Mouse (Mus musculus) midbrain, embryonic 16.5 days (tissue): ENCODE measurements around the gene Capn7. TPM values are rescaled to one million over a fixed set of nuclear protein-coding genes. Genes with fewer than 3 reads are reported as not detected.

Source experiments
- ATAC-seq: fragments of 200-750 bp; cut with Nextera tagmentation; 2 replicates; pipeline ENCODE4 v1.8.0; 2017; ENCODE audit warnings: moderate TSS enrichment
- H3K27ac ChIP-seq: fragments of 300-500 bp; sonication (generic); 2 replicates; pipeline ENCODE4 v1.5.1; 2014; ENCODE audit warnings: mild to moderate bottlenecking, low read length, mixed read lengths
- H3K27me3 ChIP-seq: fragments of 300-500 bp; sonication (generic); 2 replicates; pipeline ENCODE4 v1.6.1; 2014; ENCODE audit warnings: low read depth, low read length, mixed read lengths; ENCODE audit not compliant: control insufficient read depth, insufficient read depth
- H3K36me3 ChIP-seq: fragments of 300-500 bp; sonication (generic); 2 replicates; pipeline ENCODE4 v1.6.1; 2014; ENCODE audit warnings: mild to moderate bottlenecking, low read length, moderate library complexity, mixed read lengths; ENCODE audit not compliant: control insufficient read depth, insufficient read depth
- H3K4me1 ChIP-seq: fragments of 300-500 bp; sonication (generic); 2 replicates; pipeline ENCODE4 v1.6.1; 2014; ENCODE audit warnings: mild to moderate bottlenecking, low read length, mixed read lengths; ENCODE audit not compliant: control insufficient read depth, insufficient read depth
- H3K4me2 ChIP-seq: fragments of 300-500 bp; sonication (generic); 2 replicates; pipeline ENCODE4 v1.6.1; 2014; ENCODE audit warnings: mild to moderate bottlenecking, low read length, mixed read lengths
- H3K4me3 ChIP-seq: fragments of 300-500 bp; sonication (generic); 2 replicates; pipeline ENCODE4 v1.5.1; 2014; ENCODE audit warnings: low read depth, mild to moderate bottlenecking, low read length, moderate library complexity, mixed read lengths
- H3K9ac ChIP-seq: fragments of 300-500 bp; sonication (generic); 2 replicates; pipeline ENCODE4 v1.6.1; 2014; ENCODE audit warnings: low read depth, low read length, mixed read lengths
- H3K9me3 ChIP-seq: fragments of 300-500 bp; sonication (generic); replicated peaks from 2 replicates; pipeline ENCODE4 v1.6.1; 2014; ENCODE audit warnings: mild to moderate bottlenecking, low read length, mixed read lengths; ENCODE audit not compliant: control insufficient read depth, poor library complexity, severe bottlenecking
- WGBS: fragments of 180-500 bp; shearing (Covaris S2); extraction: QIAGEN DNeasy Blood & Tissue Kit; methylation state at CpG from one replicate; pipeline ENCODE4 v1.1.7; 2014; 5-methylcytosine and 5-hydroxymethylcytosine counted together
- polyA plus RNA-seq: library from polyadenylated mRNA; unstranded; fragments of >200 nt; fragmentation: Nextera tagmentation; extraction: Ambion mirVana; gene quantifications from 2 replicates; pipeline ENCODE4 v1.2.1, GENCODE M21; 2015

Capn7 gene
- 88.8 and 94.5 TPM in 2 replicates for polyA plus RNA-seq

GRCm38 (mm10) chr14:31336369-31337155 lies at the start of gene Capn7:
Gene Capn7 (plus strand): TSS chr14:31336638.
- Histone ChIP-seq H3K4me1 (peaks cover 22% of the 10 kb centered on the region), H3K9me3 (no peaks in the 10 kb centered on the region), H3K9ac (peak within 1 kb of the TSS; percentile 95), H3K4me2 (peak within 1 kb of the TSS; percentile 82), H3K36me3 (0 out of 2 replicates have a peak, but pooled peaks cover 3% of the 10 kb centered on the region), H3K4me3 (peak within 1 kb of the TSS; percentile 94), H3K27ac (peak within 1 kb of the TSS; percentile 94), H3K27me3 (no peaks in the 10 kb centered on the region)
- under 1% methylated on average over 77 of the region's 78 CpGs for WGBS
- ATAC-seq, result peak; percentile 98

DNA sequence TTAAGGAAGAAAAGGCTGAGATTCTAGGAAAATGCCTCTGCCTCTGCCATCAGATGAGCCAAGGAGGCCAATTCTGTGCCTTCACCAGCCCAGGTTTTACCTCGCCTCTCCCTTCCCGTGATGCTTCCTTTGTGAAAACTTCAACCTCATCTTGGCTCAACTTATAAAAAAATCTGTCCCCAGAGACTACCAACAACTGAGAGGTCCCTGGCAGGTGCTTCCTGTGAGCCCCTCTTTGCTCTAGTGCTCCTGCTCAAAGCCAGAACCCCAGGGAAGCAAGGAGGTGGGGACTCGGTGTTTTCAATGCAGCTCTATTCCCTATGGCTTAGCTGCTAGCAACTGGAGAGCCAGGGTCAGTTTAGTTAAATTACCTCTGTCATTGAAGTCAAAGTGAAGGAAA lies 23.2 kb upstream of the Capn7 start:
- no peak overlapping the region for H3K4me2 ChIP-seq
- H3K9me3 ChIP-seq, result no peaks in the 10 kb centered on the region
- H3K36me3 ChIP-seq, result no peaks in the 10 kb centered on the region
- WGBS, result 37% methylated on average over 3 of the region's 3 CpGs
- H3K9ac ChIP-seq, result no peak overlapping the region
- H3K4me3 ChIP-seq, result no peak overlapping the region
- no peaks in the 10 kb centered on the region for H3K27me3 ChIP-seq
- H3K4me1 ChIP-seq, result no peaks in the 10 kb centered on the region
- H3K27ac ChIP-seq, result no peak overlapping the region
- ATAC-seq, result no peak

DNA sequence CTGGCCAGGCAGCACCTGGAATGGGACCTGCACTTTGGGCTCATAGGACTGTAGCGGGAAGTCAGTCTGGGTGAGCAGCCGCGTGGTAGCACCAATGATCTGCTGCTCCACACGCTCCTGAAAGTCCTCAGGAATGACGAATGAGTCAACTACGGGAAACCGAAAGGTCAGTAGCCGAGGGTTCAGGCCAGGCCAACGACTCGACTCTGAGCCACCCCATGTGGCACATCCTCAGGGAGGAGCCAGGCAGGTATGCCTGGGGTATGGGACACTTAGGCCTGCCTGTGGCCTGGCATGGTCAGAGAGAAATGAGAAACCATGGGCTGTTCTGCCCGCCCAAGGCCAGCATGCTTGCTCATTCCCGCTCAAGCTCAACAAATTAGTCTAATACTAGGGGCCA lies 19.8 kb upstream of the Capn7 start:
- Histone ChIP-seq H3K9me3 (no peaks in the 10 kb centered on the region), H3K4me3 (no peak overlapping the region), H3K36me3 (no peaks in the 10 kb centered on the region), H3K9ac (no peak overlapping the region), H3K4me2 (no peak overlapping the region), H3K27ac (no peak overlapping the region), H3K27me3 (no peaks in the 10 kb centered on the region), H3K4me1 (no peaks in the 10 kb centered on the region)
- 89% methylated on average over 12 of the region's 12 CpGs for WGBS
- no peak for ATAC-seq

DNA sequence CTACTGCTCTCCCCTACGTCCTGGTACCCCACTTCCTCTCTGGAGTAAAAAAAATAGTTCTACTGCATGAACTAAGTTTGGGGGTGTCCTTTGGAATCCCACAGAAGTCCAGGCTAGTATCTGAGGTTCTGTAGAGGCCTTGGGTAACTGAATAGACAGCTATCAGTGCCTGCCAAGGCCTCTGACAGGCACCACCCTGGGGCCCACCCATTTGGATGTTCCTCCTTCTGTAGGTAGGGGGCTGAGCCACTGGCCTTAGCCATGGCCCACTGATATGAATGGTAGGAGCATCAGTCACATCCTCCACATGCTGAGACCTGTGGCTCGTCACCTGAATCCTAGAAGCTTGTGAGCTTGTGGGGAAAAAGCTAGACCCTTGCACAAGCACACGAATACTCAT lies 18.7 kb upstream of the Capn7 start:
- WGBS, result 87% methylated on average over 3 of the region's 3 CpGs
- no peaks in the 10 kb centered on the region for H3K4me1 ChIP-seq
- no peak for ATAC-seq

GRCm38 (mm10) chr14:31319546-31319945 lies 16.9 kb upstream of the Capn7 start:
- H3K4me3 ChIP-seq, result no peak overlapping the region
- no peaks in the 10 kb centered on the region for H3K36me3 ChIP-seq
- H3K4me2 ChIP-seq, result no peak overlapping the region
- H3K27me3 ChIP-seq, result no peaks in the 10 kb centered on the region
- 83% methylated on average over 10 of the region's 10 CpGs for WGBS
- no peak overlapping the region for H3K9ac ChIP-seq
- ATAC-seq, result no peak
- no peak overlapping the region for H3K27ac ChIP-seq
- H3K4me1 ChIP-seq, result 0 out of 2 replicates have a peak, but pooled peaks cover 2% of the 10 kb centered on the region
- H3K9me3 ChIP-seq, result no peaks in the 10 kb centered on the region

More for the DNA sequence above, 18.7 kb upstream of the Capn7 start:
- H3K4me2 ChIP-seq, result no peak overlapping the region
- no peaks in the 10 kb centered on the region for H3K36me3 ChIP-seq
- H3K27ac ChIP-seq, result no peak overlapping the region
- H3K27me3 ChIP-seq, result no peaks in the 10 kb centered on the region
- H3K4me3 ChIP-seq, result no peak overlapping the region
- H3K9me3 ChIP-seq, result no peaks in the 10 kb centered on the region
- H3K9ac ChIP-seq, result no peak overlapping the region

- ATAC-seq, result no peak
- H3K27me3 ChIP-seq, result no peaks in the 10 kb centered on the region
- 85% methylated on average over 11 of the region's 11 CpGs for WGBS
Observed at GRCm38 (mm10) chr14:31321181-31321580, 15.3 kb upstream of the Capn7 start.

DNA sequence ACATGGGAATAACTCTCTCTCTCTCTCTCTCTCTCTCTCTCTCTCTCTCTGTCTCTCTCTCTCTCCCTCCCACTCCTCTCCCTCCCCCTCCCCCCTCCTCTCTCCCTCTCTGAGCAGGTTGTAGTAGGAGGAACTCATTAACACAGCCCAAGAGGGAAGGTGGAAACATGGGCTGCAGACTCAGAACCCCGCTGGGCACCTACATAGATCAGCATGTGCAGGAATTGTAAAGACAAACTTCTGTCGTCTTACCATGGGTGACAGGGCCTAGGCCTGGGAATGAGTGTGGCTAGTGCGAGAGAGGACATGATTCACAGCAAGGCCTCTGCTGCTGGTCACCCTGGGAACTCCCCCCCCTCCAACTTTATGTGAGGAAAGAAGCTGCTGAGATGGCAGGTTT lies 14.2 kb upstream of the Capn7 start:
- no peak for ATAC-seq
- H3K4me2 ChIP-seq, result no peak overlapping the region
- no peak overlapping the region for H3K9ac ChIP-seq
- H3K4me3 ChIP-seq, result no peak overlapping the region
- 93% methylated on average over 3 of the region's 3 CpGs for WGBS
- H3K4me1 ChIP-seq, result 0 out of 2 replicates have a peak, but pooled peaks cover 2% of the 10 kb centered on the region
- H3K36me3 ChIP-seq, result no peaks in the 10 kb centered on the region
- H3K9me3 ChIP-seq, result no peaks in the 10 kb centered on the region
- no peaks in the 10 kb centered on the region for H3K27me3 ChIP-seq
- no peak overlapping the region for H3K27ac ChIP-seq

More at GRCm38 (mm10) chr14:31321181-31321580, 15.3 kb upstream of the Capn7 start:
- no peak overlapping the region for H3K27ac ChIP-seq
- H3K36me3 ChIP-seq, result no peaks in the 10 kb centered on the region
- 0 out of 2 replicates have a peak, but pooled peaks cover 2% of the 10 kb centered on the region for H3K4me1 ChIP-seq
- no peak overlapping the region for H3K4me2 ChIP-seq
- no peaks in the 10 kb centered on the region for H3K9me3 ChIP-seq
- no peak overlapping the region for H3K4me3 ChIP-seq
- no peak overlapping the region for H3K9ac ChIP-seq

DNA sequence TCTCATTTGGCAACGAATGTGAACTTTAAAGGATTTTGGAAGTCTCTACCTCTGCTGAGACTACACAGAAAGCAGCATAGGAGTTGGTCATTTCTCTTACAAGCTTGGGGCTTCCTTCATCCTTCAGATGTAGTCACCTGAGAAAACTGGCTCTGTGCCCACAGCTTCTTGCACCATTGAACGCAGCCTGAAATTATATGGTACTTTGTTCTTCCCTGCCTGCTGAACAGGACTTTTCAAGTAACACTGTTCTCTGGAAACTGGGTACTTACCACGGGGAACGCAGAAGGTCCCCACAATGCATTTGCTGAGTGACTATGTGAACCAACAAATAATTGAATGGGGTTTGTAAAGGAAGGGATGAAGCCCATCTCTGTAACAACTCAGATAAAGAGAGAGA lies 13.2 kb upstream of the Capn7 start:
- Histone ChIP-seq H3K4me1 (0 out of 2 replicates have a peak, but pooled peaks cover 2% of the 10 kb centered on the region), H3K27me3 (no peaks in the 10 kb centered on the region), H3K36me3 (no peaks in the 10 kb centered on the region), H3K4me2 (peak overlapping the region; percentile 48), H3K9ac (no peak overlapping the region; the same call in 1 of the 2 replicates), H3K9me3 (no peaks in the 10 kb centered on the region), H3K4me3 (no peak overlapping the region), H3K27ac (no peak overlapping the region)
- no peak for ATAC-seq
- WGBS, result 85% methylated on average over 4 of the region's 4 CpGs
